14 mouse cellular contexts compared by ENCODE assay signal in genomic region chr6:61258847-61259634, GRCm38 (mm10).
"Had no signal": no experiment of that assay in that cellular context is flagged by ENCODE, and none has a peak within 500 bp of the region (broad histone marks: within the 10 kb centered on the region; RNA-seq: fewer than 3 reads in every experiment).

No protein-coding gene starts in this region.

- H3K9ac ChIP-seq: limb, embryonic 15.5 days; liver, embryonic 13.5 days; liver, postnatal 0 days; lung, embryonic 15.5 days; midbrain, embryonic 12.5 days had no signal

- DNase-seq: kidney, adult 8-10 months; kidney, postnatal 25 days; layer of hippocampus, postnatal 36 days; liver, embryonic 13.5 days; liver, postnatal 0 days; lung, postnatal 14 days; right cerebral cortex, postnatal 14 days; thymus, postnatal 4 days had no signal

- H3K4me3 ChIP-seq: limb, embryonic 15.5 days; liver, embryonic 13.5 days; lung, embryonic 15.5 days; midbrain, embryonic 12.5 days had no signal

- H3K4me2 ChIP-seq: limb, embryonic 15.5 days; liver, embryonic 13.5 days; lung, embryonic 15.5 days; midbrain, embryonic 12.5 days had no signal

- H3K27me3 ChIP-seq: limb, embryonic 15.5 days; liver, embryonic 13.5 days; lung, embryonic 15.5 days; midbrain, embryonic 12.5 days had no signal

- H3K4me1 ChIP-seq: limb, embryonic 15.5 days; liver, embryonic 13.5 days had no signal

- H3K36me3 ChIP-seq: limb, embryonic 15.5 days; liver, embryonic 13.5 days; lung, embryonic 15.5 days; midbrain, embryonic 12.5 days had no signal

- H3K9me3 ChIP-seq: limb, embryonic 15.5 days; liver, embryonic 13.5 days; lung, embryonic 15.5 days; midbrain, embryonic 12.5 days had no signal

- ATAC-seq: intestine, postnatal 0 days; liver, postnatal 0 days had no signal

- H3K27ac ChIP-seq: limb, embryonic 15.5 days; liver, embryonic 13.5 days; lung, embryonic 15.5 days; macrophage; midbrain, embryonic 12.5 days; stomach, postnatal 0 days had no signal
